Comparison of ENCODE assay signal across 8 mouse cellular contexts in genomic region chr12:8770946-8771843, GRCm38 (mm10). TPM values are rescaled to one million over a fixed set of nuclear protein-coding genes. Genes with fewer than 3 reads are reported as not detected.
A peak's percentile ranks its signal among the peaks of the same experiment; 100 is the strongest.
DNase-seq lines count a peak whose midpoint lies in the region; ATAC-seq and TF ChIP-seq lines count a peak whose summit lies in the region.

TSS of gene Sdc1 (plus strand) at chr12:8771323.

- peak within 1 kb of the TSS; percentile 23 for H3K4me3 ChIP-seq in macrophage (ENCODE audit: inconsistent target)

- no peaks in the 10 kb centered on the region for H3K36me3 ChIP-seq in macrophage (ENCODE audit: inconsistent target)

- ATAC-seq in Patski, result peak; percentile 65
- peak; percentile 52 to 59 for ATAC-seq in hematopoietic stem cell, adult 5-6 weeks (replicated peaks in 1 of 2; ENCODE audit: insufficient read depth in 1 of 2, low FRiP score in 2 of 2, low TSS enrichment in 1 of 2, low read depth in 1 of 2, poor library complexity in 2 of 2, severe bottlenecking in 2 of 2)

- no peak for DNase-seq in Patski (ENCODE audit: low read depth, low spot score)
- peak; percentile 80 for DNase-seq in cerebellum, adult 8-10 months
- peak; percentile 90 for DNase-seq in forelimb bud, embryonic 11.5 days (ENCODE audit: low read depth, low spot score)
- DNase-seq in layer of hippocampus, postnatal 25 days (ENCODE audit: extremely low spot score in 1 of 2, low spot score in 1 of 2), result peak; percentile 32 to 48
- peak; percentile 66 for DNase-seq in right cerebral cortex, postnatal 14 days
- DNase-seq in yolk sac, embryonic 10.5 days (ENCODE audit: low spot score), result peak; percentile 96

- TF ChIP-seq CTCF in Patski (IDR thresholded peaks at IDR 0.05), result no peak

- POLR2A ChIA-PET in Patski (lab: Charles Lee), result interaction anchor here (0.6 to 1.8 kb wide), 5 partner anchors 9 to 108 kb away, joined by 3 to 4 read pairs (median 4); no protein-coding TSS in a partner anchor

- no peaks in the 10 kb centered on the region for H3K27me3 ChIP-seq in Patski

- H3K79me2 ChIP-seq in macrophage (ENCODE audit: inconsistent target), result no peaks in the 10 kb centered on the region

- 2% methylated on average over 65 of the region's 67 CpGs for WGBS in macrophage (ENCODE audit: missing documents)

- CTCF ChIA-PET in Patski (lab: Charles Lee), result interaction anchor here (1.1 to 3.0 kb wide), 5 partner anchors 10 to 110 kb away, joined by 3 to 11 read pairs (median 4); no protein-coding TSS in a partner anchor

- H3K27ac ChIP-seq in macrophage, result no peak within 1 kb of the TSS

- in situ Hi-C loops in Patski (cut with MboI; ENCODE audit: low pct_unique_long_range_greater_than_20kb), result loop anchor here (5.0 kb wide), 2 partner anchors 36 to 116 kb away; no protein-coding TSS in a partner anchor

RNA-seq across cellular contexts. Expression of gene Sdc1, which starts in this region (rescaled TPM):
- polyA plus RNA-seq in Patski (2021), result 121 TPM
- 13.6 and 23.5 TPM in 2 replicates for total RNA-seq in hematopoietic stem cell, adult 5-6 weeks (2017)
- 1 to 10 TPM; 1.3 to 1.8 TPM for total RNA-seq in layer of hippocampus, postnatal 25 days (2021)
- 10 to 100 TPM in 1 of 26 experiments, 1 to 10 TPM in 13, under 1 TPM in 8, not detected in 4; 0.38 to 13.9 (median 1.2) TPM for total RNA-seq in macrophage (2018; cell fraction: chromatin; rRNA removed)
- total RNA-seq in macrophage (2018; cell fraction: cytosol; rRNA removed), result 1 to 10 TPM; 1.0 to 5.9 (median 2.5) TPM
- total RNA-seq in macrophage (2018; cell fraction: nucleus; rRNA removed), result 1 to 10 TPM in 24 of 26 experiments, under 1 TPM in 2; 0.91 to 4.9 (median 2.4) TPM
- polyA plus RNA-seq in macrophage (2018), result 2.3 to 3.2 TPM (median 3.0 TPM) in 3 replicates

Comparison
In these comparisons a context has a peak if more than half of its experiments do, and no peak if none do; other contexts are left out.
1. RNA of gene Sdc1 (polyA plus RNA-seq): 121 TPM in Patski (single experiment); 2.3 to 3.2 TPM in macrophage; every median in the first group is over 10 times any median in the second.